Mouse (Mus musculus): ENCODE measurements around the gene Adh4. TPM values are rescaled to one million over a fixed set of nuclear protein-coding genes. Genes with fewer than 3 reads are reported as not detected.

Gene Adh4
- total and polyA plus RNA-seq, 3 experiments = 0.25 TPM; not detected in 2

GRCm38 (mm10) chr3:138461832-138462231 is 46.6 kb downstream of the Adh4 start:
- Histone ChIP-seq H3K27ac (ENCODE audit: insufficient read depth, low read depth) (no peak overlapping the region), H3K4me2 (ENCODE audit: insufficient read depth, low read depth, poor library complexity, severe bottlenecking) (no peak overlapping the region), H3K9ac (ENCODE audit: insufficient read depth, low read depth) (no peak overlapping the region), H3K27me3 (replicated peaks) (no peaks in the 10 kb centered on the region), H3K4me1 (ENCODE audit: control insufficient read depth in 1 of 2, insufficient read depth in 2 of 2) (peaks cover 0 to 3% of the 10 kb centered on the region in 2 experiments; a peak in 1 of 4 replicates), H3K36me3 (replicated peaks in 1 of 2; ENCODE audit: control insufficient read depth in 1 of 2, insufficient read depth in 1 of 2, low read length in 1 of 2) (peaks cover 82 to 98% of the 10 kb centered on the region in 2 experiments), H3K4me3 (replicated peaks in 1 of 3; ENCODE audit: low read depth in 2 of 3, low read length in 2 of 3, poor library complexity in 1 of 3) (no peak overlapping the region), H3K9me3 (replicated peaks; ENCODE audit: low read length) (peaks cover 9% of the 10 kb centered on the region), H3K79me2 (replicated peaks; ENCODE audit: control insufficient read depth, extremely low read depth, insufficient read depth, poor library complexity, severe bottlenecking) (no peaks in the 10 kb centered on the region)
- DNase-seq (ENCODE audit: extremely low read depth) = peak; percentile 63
- dilution Hi-C loops (cut with MboI; ENCODE audit: extremely low pct_ligation_motif_present, extremely low pct_unique_long_range_greater_than_20kb, low sequenced_read_pairs) = no loop called here
- no peak for TF ChIP-seq ZKSCAN1 (IDR thresholded peaks at IDR 0.05; ENCODE audit: borderline replicate concordance, low read depth, low read length)
- no peak for TF ChIP-seq NRF1 (IDR thresholded peaks at IDR 0.05; ENCODE audit: low read depth, low read length)
- no peak for TF ChIP-seq BHLHE40 (IDR thresholded peaks at IDR 0.05; ENCODE audit: low read depth, low read length)
- no peak for TF ChIP-seq TBP (conservative IDR thresholded peaks at IDR 0.05; ENCODE audit: low read depth, low read length)
- no peak for TF ChIP-seq PAX5 (IDR thresholded peaks at IDR 0.05; ENCODE audit: low read length)
- no peak for TF ChIP-seq USF1 (IDR thresholded peaks at IDR 0.05; ENCODE audit: low read depth, low read length)
- no peak for TF ChIP-seq IRF4 (IDR thresholded peaks at IDR 0.05; ENCODE audit: low read depth, low read length)
- TF ChIP-seq POLR2A (IDR thresholded peaks at IDR 0.05; ENCODE audit: low read depth, low read length) = no peak
- TF ChIP-seq JUN (IDR thresholded peaks at IDR 0.05; ENCODE audit: insufficient read depth, low read depth, low read length) = no peak
- no peak for TF ChIP-seq SMC3 (IDR thresholded peaks at IDR 0.05; ENCODE audit: low read depth, low read length)
- TF ChIP-seq ELF1 (IDR thresholded peaks at IDR 0.05; ENCODE audit: low read depth, low read length) = no peak
- no peak for TF ChIP-seq MXI1 (IDR thresholded peaks at IDR 0.05; ENCODE audit: low read depth, low read length)
- no peak for TF ChIP-seq RAD21 (IDR thresholded peaks at IDR 0.05; ENCODE audit: low read depth, low read length)
- no peak for TF ChIP-seq SIN3A (IDR thresholded peaks at IDR 0.05; ENCODE audit: low read length)
- no peak for TF ChIP-seq MAX (IDR thresholded peaks at IDR 0.05; ENCODE audit: low read length)
- TF ChIP-seq MAFK (IDR thresholded peaks at IDR 0.05; ENCODE audit: insufficient replicate concordance, low read length) = no peak
- no peak for TF ChIP-seq UBTF (IDR thresholded peaks at IDR 0.05; ENCODE audit: low read depth, low read length)
- no peak for TF ChIP-seq CTCF (conservative IDR thresholded peaks at IDR 0.05 in 1 of 2, IDR thresholded peaks at IDR 0.05 in 1 of 2; ENCODE audit: low read depth in 2 of 2, low read length in 2 of 2)
- no peak for TF ChIP-seq MYC (IDR thresholded peaks at IDR 0.05; ENCODE audit: low read depth, low read length)
- in situ Hi-C loops (cut with MboI; ENCODE audit: low pct_ligation_motif_present, low pct_unique_long_range_greater_than_20kb, low sequenced_read_pairs) = no loop called here

GRCm38 (mm10) chr3:138463137-138463536 is 47.9 kb downstream of the Adh4 start:
- dilution Hi-C loops (cut with MboI; ENCODE audit: extremely low pct_ligation_motif_present, extremely low pct_unique_long_range_greater_than_20kb, low sequenced_read_pairs) (no loop called here), in situ Hi-C loops (cut with MboI; ENCODE audit: low pct_ligation_motif_present, low pct_unique_long_range_greater_than_20kb, low sequenced_read_pairs) (no loop called here)
- H3K9me3 ChIP-seq (replicated peaks; ENCODE audit: low read length) = peaks cover 9% of the 10 kb centered on the region
- no peaks in the 10 kb centered on the region for H3K27me3 ChIP-seq (replicated peaks)
- DNase-seq (ENCODE audit: extremely low read depth) = peak; percentile 50
- H3K36me3 ChIP-seq (replicated peaks in 1 of 2; ENCODE audit: control insufficient read depth in 1 of 2, insufficient read depth in 1 of 2, low read length in 1 of 2) = peaks cover 76 to 98% of the 10 kb centered on the region in 2 experiments
- H3K4me2 ChIP-seq (ENCODE audit: insufficient read depth, low read depth, poor library complexity, severe bottlenecking) = no peak overlapping the region
- H3K27ac ChIP-seq (ENCODE audit: insufficient read depth, low read depth) = no peak overlapping the region
- H3K4me3 ChIP-seq (replicated peaks in 1 of 3; ENCODE audit: low read depth in 2 of 3, low read length in 2 of 3, poor library complexity in 1 of 3) = no peak overlapping the region
- peaks cover 0 to 3% of the 10 kb centered on the region in 2 experiments; a peak in 1 of 4 replicates for H3K4me1 ChIP-seq (ENCODE audit: control insufficient read depth in 1 of 2, insufficient read depth in 2 of 2)
- no peak overlapping the region for H3K9ac ChIP-seq (ENCODE audit: insufficient read depth, low read depth)
- H3K79me2 ChIP-seq (replicated peaks; ENCODE audit: control insufficient read depth, extremely low read depth, insufficient read depth, poor library complexity, severe bottlenecking) = no peaks in the 10 kb centered on the region
- TF ChIP-seq ZKSCAN1 (IDR thresholded peaks at IDR 0.05; ENCODE audit: borderline replicate concordance, low read depth, low read length) (no peak), RAD21 (IDR thresholded peaks at IDR 0.05; ENCODE audit: low read depth, low read length) (peak; percentile 51), MAZ (IDR thresholded peaks at IDR 0.05; ENCODE audit: low read depth, low read length) (no peak), CHD1 (IDR thresholded peaks at IDR 0.05; ENCODE audit: low read depth, low read length) (no peak), BHLHE40 (IDR thresholded peaks at IDR 0.05; ENCODE audit: low read depth, low read length) (no peak), RCOR1 (conservative IDR thresholded peaks at IDR 0.05; ENCODE audit: low read depth, low read length) (no peak), CHD2 (IDR thresholded peaks at IDR 0.05; ENCODE audit: low read length) (no peak), TCF12 (IDR thresholded peaks at IDR 0.05; ENCODE audit: low read depth, low read length) (no peak), MXI1 (IDR thresholded peaks at IDR 0.05; ENCODE audit: low read depth, low read length) (no peak), IRF4 (IDR thresholded peaks at IDR 0.05; ENCODE audit: low read depth, low read length) (no peak), POLR2A (IDR thresholded peaks at IDR 0.05; ENCODE audit: low read depth, low read length) (no peak), UBTF (IDR thresholded peaks at IDR 0.05; ENCODE audit: low read depth, low read length) (no peak), ELF1 (IDR thresholded peaks at IDR 0.05; ENCODE audit: low read depth, low read length) (0 out of 2 replicates have a peak, but pooled peaks have one; percentile 22), USF1 (IDR thresholded peaks at IDR 0.05; ENCODE audit: low read depth, low read length) (no peak), USF2 (conservative IDR thresholded peaks at IDR 0.05; ENCODE audit: low read depth, low read length) (no peak), SIN3A (IDR thresholded peaks at IDR 0.05; ENCODE audit: low read length) (no peak), CTCF (conservative IDR thresholded peaks at IDR 0.05 in 1 of 2, IDR thresholded peaks at IDR 0.05 in 1 of 2; ENCODE audit: low read depth in 2 of 2, low read length in 2 of 2) (peak in 1 of 2 experiments; percentile 71; a peak in 3 of 4 replicates), E2F4 (IDR thresholded peaks at IDR 0.05; ENCODE audit: insufficient replicate concordance, low read depth, low read length) (no peak), POLR2AphosphoS2 (IDR thresholded peaks at IDR 0.05; ENCODE audit: low read depth, low read length) (no peak), NRF1 (IDR thresholded peaks at IDR 0.05; ENCODE audit: low read depth, low read length) (no peak), ZNF384 (IDR thresholded peaks at IDR 0.05; ENCODE audit: low read depth, low read length) (no peak), EP300 (IDR thresholded peaks at IDR 0.05; ENCODE audit: low read length) (no peak), GABPA (IDR thresholded peaks at IDR 0.05; ENCODE audit: insufficient replicate concordance, low read depth, low read length) (no peak), TBP (conservative IDR thresholded peaks at IDR 0.05; ENCODE audit: low read depth, low read length) (no peak), SMC3 (IDR thresholded peaks at IDR 0.05; ENCODE audit: low read depth, low read length) (peak; percentile 70), MYC (IDR thresholded peaks at IDR 0.05; ENCODE audit: low read depth, low read length) (no peak)

Data from CH12.LX (cell line).